Mouse (Mus musculus): Measurements from ENCODE around the gene Lcp2. TPM values are rescaled to one million over a fixed set of nuclear protein-coding genes. Genes with fewer than 3 reads are reported as not detected.

Gene Lcp2
- polyA plus RNA-seq, 1 experiment from 2014 or later = 9.8 TPM

DNA sequence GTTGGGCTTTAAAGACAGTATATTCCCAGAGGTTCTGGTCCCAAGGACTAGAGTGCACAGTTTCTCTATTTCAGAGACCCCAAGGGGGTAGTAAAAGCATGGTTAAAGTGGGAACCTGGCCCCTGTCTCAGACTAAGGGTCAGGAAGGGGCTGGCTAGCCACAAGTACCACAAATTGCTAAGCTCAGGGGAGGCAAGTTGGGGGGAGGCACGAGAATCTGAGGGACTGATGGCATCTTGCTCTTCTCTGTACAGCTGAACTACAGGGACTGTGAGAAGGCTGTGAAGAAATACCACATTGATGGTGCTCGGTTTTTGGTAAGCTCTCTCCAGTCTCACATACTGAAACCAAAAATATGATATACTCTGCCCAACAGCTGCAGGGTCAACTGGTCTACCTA, 3.9 kb downstream of the Lcp2 start:
- H3K4me1 ChIP-seq (ENCODE audit: insufficient read depth) = peaks cover 3% of the 10 kb centered on the region
- no peak for DNase-seq
- H3K4me2 ChIP-seq (ENCODE audit: low read depth, low read length) = peak overlapping the region; percentile 32; the same call in 1 of the 2 replicates
- no peaks in the 10 kb centered on the region for H3K27me3 ChIP-seq (ENCODE audit: insufficient read depth, low read length)
- H3K36me3 ChIP-seq (replicated peaks; ENCODE audit: insufficient read depth, low read length) = no peaks in the 10 kb centered on the region; the same call in 1 of the 2 replicates
- ATAC-seq = no peak
- 31% methylated on average over 2 of the region's 2 CpGs for WGBS (ENCODE audit: insufficient replicate concordance)
- no peak overlapping the region for H3K27ac ChIP-seq (ENCODE audit: low read depth)
- no peak for TF ChIP-seq CTCF (IDR thresholded peaks at IDR 0.05; ENCODE audit: low read depth)
- no peak for TF ChIP-seq EP300 (IDR thresholded peaks at IDR 0.05; ENCODE audit: low read depth)
- no peak overlapping the region for H3K4me3 ChIP-seq (ENCODE audit: low read depth, low read length)
- H3K9ac ChIP-seq (replicated peaks) = no peak overlapping the region
- H3K9me3 ChIP-seq (ENCODE audit: low read length) = no peaks in the 10 kb centered on the region

- H3K4me2 ChIP-seq (ENCODE audit: low read depth, low read length) = no peak overlapping the region
- H3K4me3 ChIP-seq (ENCODE audit: low read depth, low read length) = no peak overlapping the region
- WGBS (ENCODE audit: insufficient replicate concordance) = 60% methylated on average over 6 of the region's 6 CpGs
- no peak for TF ChIP-seq EP300 (IDR thresholded peaks at IDR 0.05; ENCODE audit: low read depth)
- H3K27ac ChIP-seq (ENCODE audit: low read depth) = no peak overlapping the region
- peaks cover 3% of the 10 kb centered on the region; the same call in 1 of the 2 replicates for H3K4me1 ChIP-seq (ENCODE audit: insufficient read depth)
- no peaks in the 10 kb centered on the region; the same call in 1 of the 2 replicates for H3K36me3 ChIP-seq (replicated peaks; ENCODE audit: insufficient read depth, low read length)
- DNase-seq = no peak
- no peak for ATAC-seq
- no peaks in the 10 kb centered on the region for H3K27me3 ChIP-seq (ENCODE audit: insufficient read depth, low read length)
- H3K9ac ChIP-seq (replicated peaks) = no peak overlapping the region
- H3K9me3 ChIP-seq (ENCODE audit: low read length) = no peaks in the 10 kb centered on the region
These were observed 6.5 kb downstream of the Lcp2 start for GRCm38 (mm10) chr11:34053031-34053818.

DNA sequence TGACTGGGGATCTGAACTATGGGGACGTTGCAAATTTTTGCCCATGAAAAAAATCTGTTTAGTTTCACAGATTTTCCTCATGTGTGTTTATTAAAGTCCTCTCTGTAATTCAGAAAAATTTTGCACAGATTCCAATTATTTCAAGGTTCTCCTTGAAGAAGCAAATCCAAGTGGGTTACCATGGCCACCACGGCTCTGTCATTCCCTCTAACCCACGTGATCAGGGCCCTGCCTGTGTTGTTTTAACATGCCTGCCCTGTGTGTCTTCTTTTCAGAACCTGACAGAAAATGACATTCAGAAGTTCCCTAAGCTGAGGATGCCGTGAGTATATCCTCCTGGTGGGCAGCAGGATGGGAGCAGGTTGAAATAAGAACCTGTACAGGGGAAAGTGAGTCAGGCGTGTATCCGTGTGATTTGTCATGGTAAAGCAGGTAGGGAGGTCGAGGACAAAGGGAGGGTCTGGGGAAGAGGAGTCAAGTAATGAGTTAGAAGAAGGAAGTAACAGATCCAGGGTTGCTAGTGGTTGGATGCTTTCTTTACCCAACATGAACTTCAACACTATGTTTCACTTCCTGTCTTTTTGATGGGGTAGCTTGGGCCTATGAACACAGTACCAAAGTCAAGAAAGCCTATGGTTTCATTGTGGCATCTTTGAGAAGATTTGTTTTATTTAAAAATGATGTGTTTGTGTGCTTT, 7.5 kb downstream of the Lcp2 start:
- DNase-seq = no peak
- Histone ChIP-seq H3K4me1 (ENCODE audit: insufficient read depth) (peaks cover 3% of the 10 kb centered on the region), H3K9me3 (ENCODE audit: low read length) (no peaks in the 10 kb centered on the region), H3K36me3 (replicated peaks; ENCODE audit: insufficient read depth, low read length) (no peaks in the 10 kb centered on the region; the same call in 1 of the 2 replicates), H3K9ac (replicated peaks) (no peak overlapping the region), H3K4me3 (ENCODE audit: low read depth, low read length) (no peak overlapping the region), H3K4me2 (ENCODE audit: low read depth, low read length) (no peak overlapping the region), H3K27me3 (ENCODE audit: insufficient read depth, low read length) (no peaks in the 10 kb centered on the region), H3K27ac (ENCODE audit: low read depth) (no peak overlapping the region)
- 66% methylated on average over 7 of the region's 7 CpGs for WGBS (ENCODE audit: insufficient replicate concordance)
- no peak for TF ChIP-seq CTCF (IDR thresholded peaks at IDR 0.05; ENCODE audit: low read depth)
- no peak for TF ChIP-seq EP300 (IDR thresholded peaks at IDR 0.05; ENCODE audit: low read depth)
- ATAC-seq = no peak

GRCm38 (mm10) chr11:34056715-34057114, 10.0 kb downstream of the Lcp2 start:
- WGBS (ENCODE audit: insufficient replicate concordance) = 52% methylated on average over 1 of the region's 1 CpGs
- Histone ChIP-seq H3K4me1 (ENCODE audit: insufficient read depth) (peaks cover 6% of the 10 kb centered on the region), H3K4me2 (ENCODE audit: low read depth, low read length) (no peak overlapping the region), H3K27ac (ENCODE audit: low read depth) (no peak overlapping the region), H3K27me3 (ENCODE audit: insufficient read depth, low read length) (no peaks in the 10 kb centered on the region), H3K9me3 (ENCODE audit: low read length) (no peaks in the 10 kb centered on the region), H3K4me3 (ENCODE audit: low read depth, low read length) (no peak overlapping the region), H3K9ac (replicated peaks) (no peak overlapping the region), H3K36me3 (replicated peaks; ENCODE audit: insufficient read depth, low read length) (no peaks in the 10 kb centered on the region; the same call in 1 of the 2 replicates)
- no peak for ATAC-seq
- TF ChIP-seq EP300 (IDR thresholded peaks at IDR 0.05; ENCODE audit: low read depth) (no peak), CTCF (IDR thresholded peaks at IDR 0.05; ENCODE audit: low read depth) (no peak)
- DNase-seq = no peak

DNA sequence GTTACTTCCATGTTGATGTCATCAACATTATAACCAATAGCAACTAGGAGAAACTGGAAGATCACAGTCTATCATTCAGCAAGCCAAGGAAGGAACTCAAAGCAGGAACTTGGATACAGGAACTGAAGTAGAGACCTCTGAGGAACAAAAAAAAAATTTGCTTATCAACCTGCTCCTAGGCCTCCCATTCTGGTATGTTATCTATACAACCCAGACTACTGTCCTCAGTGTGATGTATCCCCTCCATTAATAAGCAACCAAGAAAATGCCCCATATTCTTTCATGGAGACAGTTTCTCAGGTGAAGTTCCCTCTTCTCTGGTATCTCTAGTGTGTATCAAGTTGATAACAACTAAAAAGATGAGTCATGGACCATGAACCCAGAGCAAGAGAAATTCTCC, 11.6 kb downstream of the Lcp2 start:
- H3K27ac ChIP-seq (ENCODE audit: low read depth) = no peak overlapping the region
- no peaks in the 10 kb centered on the region for H3K27me3 ChIP-seq (ENCODE audit: insufficient read depth, low read length)
- ATAC-seq (no peak), DNase-seq (no peak)
- H3K4me2 ChIP-seq (ENCODE audit: low read depth, low read length) = no peak overlapping the region
- TF ChIP-seq EP300 (IDR thresholded peaks at IDR 0.05; ENCODE audit: low read depth) (no peak), CTCF (IDR thresholded peaks at IDR 0.05; ENCODE audit: low read depth) (no peak)
- no peaks in the 10 kb centered on the region for H3K36me3 ChIP-seq (replicated peaks; ENCODE audit: insufficient read depth, low read length)
- H3K4me1 ChIP-seq (ENCODE audit: insufficient read depth) = peaks cover 13% of the 10 kb centered on the region
- H3K4me3 ChIP-seq (ENCODE audit: low read depth, low read length) = no peak overlapping the region
- no peak overlapping the region for H3K9ac ChIP-seq (replicated peaks)
- no peaks in the 10 kb centered on the region for H3K9me3 ChIP-seq (ENCODE audit: low read length)

- no peak for DNase-seq
- WGBS (ENCODE audit: insufficient replicate concordance) = 55% methylated on average over 6 of the region's 6 CpGs
- no peaks in the 10 kb centered on the region for H3K36me3 ChIP-seq (replicated peaks; ENCODE audit: insufficient read depth, low read length)
- H3K4me3 ChIP-seq (ENCODE audit: low read depth, low read length) = no peak overlapping the region
- H3K9me3 ChIP-seq (ENCODE audit: low read length) = no peaks in the 10 kb centered on the region
- no peak overlapping the region for H3K27ac ChIP-seq (ENCODE audit: low read depth)
- peaks cover 18% of the 10 kb centered on the region for H3K4me1 ChIP-seq (ENCODE audit: insufficient read depth)
- H3K4me2 ChIP-seq (ENCODE audit: low read depth, low read length) = no peak overlapping the region
- no peaks in the 10 kb centered on the region for H3K27me3 ChIP-seq (ENCODE audit: insufficient read depth, low read length)
- ATAC-seq = no peak
- no peak for TF ChIP-seq EP300 (IDR thresholded peaks at IDR 0.05; ENCODE audit: low read depth)
- TF ChIP-seq CTCF (IDR thresholded peaks at IDR 0.05; ENCODE audit: low read depth) = no peak
- H3K9ac ChIP-seq (replicated peaks) = no peak overlapping the region
These were observed 12.2 kb downstream of the Lcp2 start for GRCm38 (mm10) chr11:34058960-34059359.

All from liver, postnatal 0 days (tissue).